Mouse (Mus musculus) heart, postnatal 0 days (tissue): ENCODE results near the gene Phip. TPM values are rescaled to one million over a fixed set of nuclear protein-coding genes. Genes with fewer than 3 reads are reported as not detected.
A peak's percentile ranks its signal among the peaks of the same experiment; 100 is the strongest.

Source experiments
- ATAC-seq: fragments of 200-750 bp; cut with Nextera tagmentation; 2 replicates; pipeline ENCODE4 v1.8.0; 2017; ENCODE audit warnings: low read depth, moderate number of reproducible peaks, moderate library complexity; ENCODE audit not compliant: insufficient read depth
- DNase-seq: peaks from one replicate; pipeline ENCODE4 v3.0.0-alpha.2; 2016; ENCODE audit warnings: low spot score
- H3K27ac ChIP-seq: fragments of 300-500 bp; sonication (generic); 2 replicates; pipeline ENCODE4 v1.5.1; 2014; ENCODE audit warnings: low read depth, mild to moderate bottlenecking
- H3K27me3 ChIP-seq: fragments of 300-500 bp; sonication (generic); 2 replicates; pipeline ENCODE4 v1.6.1; 2014; ENCODE audit warnings: low read length, mixed read lengths; ENCODE audit not compliant: control insufficient read depth, insufficient read depth
- H3K36me3 ChIP-seq: fragments of 300-500 bp; sonication (generic); replicated peaks from 2 replicates; pipeline ENCODE4 v1.6.1; 2014; ENCODE audit warnings: low read length, mixed read lengths; ENCODE audit not compliant: control insufficient read depth, insufficient read depth
- H3K4me1 ChIP-seq: fragments of 300-500 bp; sonication (generic); 2 replicates; pipeline ENCODE4 v1.6.1; 2014; ENCODE audit warnings: antibody characterized with exemption; ENCODE audit not compliant: control insufficient read depth, insufficient read depth
- H3K4me2 ChIP-seq: fragments of 300-500 bp; sonication (generic); 2 replicates; pipeline ENCODE4 v1.6.1; 2014; ENCODE audit warnings: low read depth, mild to moderate bottlenecking, low read length, moderate library complexity
- H3K4me3 ChIP-seq: fragments of 300-500 bp; sonication (generic); 2 replicates; pipeline ENCODE4 v1.5.1; 2014; ENCODE audit warnings: low read depth, low read length
- H3K9ac ChIP-seq: fragments of 300-500 bp; sonication (generic); replicated peaks from 2 replicates; pipeline ENCODE4 v1.6.1; 2014; ENCODE audit warnings: low read depth, low read length, mixed read lengths
- H3K9me3 ChIP-seq: fragments of 300-500 bp; sonication (generic); replicated peaks from 2 replicates; pipeline ENCODE4 v1.6.1; 2016; ENCODE audit warnings: low read length; ENCODE audit not compliant: control insufficient read depth
- CTCF ChIP-seq: IDR thresholded peaks from 2 replicates; pipeline ENCODE4 v1.5.1; 2016; ENCODE audit warnings: antibody characterized with exemption, control low read depth, low read depth
- EP300 ChIP-seq: IDR thresholded peaks from 2 replicates; pipeline ENCODE4 v1.6.1; 2016; ENCODE audit warnings: antibody characterized with exemption, low read depth
- WGBS: fragments of 180-500 bp; shearing (Covaris S2); extraction: QIAGEN DNeasy Blood & Tissue Kit; methylation state at CpG from one replicate; pipeline ENCODE4 v1.1.7; 2014; 5-methylcytosine and 5-hydroxymethylcytosine counted together
- polyA plus RNA-seq: library from polyadenylated mRNA; unstranded; fragments of >200 nt; fragmentation: Nextera tagmentation; extraction: Ambion mirVana; gene quantifications from 2 replicates; pipeline ENCODE4 v1.2.1, GENCODE M21; 2015
- total RNA-seq: library from RNA; depleted of rRNA; stranded (reverse); fragments of >200 nt; gene quantifications from 2 replicates; pipeline ENCODE4 v1.2.3, GENCODE M21; 2014; ENCODE audit warnings: low replicate concordance

Gene Phip
- total and polyA plus RNA-seq, 2 experiments from 2014 or later, result 26.6 to 47.6 TPM

- TF ChIP-seq EP300 (no peak), CTCF (no peak)
- Histone ChIP-seq H3K4me2 (peak overlapping the region; percentile 80), H3K27me3 (no peaks in the 10 kb centered on the region), H3K9ac (peak overlapping the region; percentile 97), H3K4me1 (peaks cover 13% of the 10 kb centered on the region), H3K9me3 (no peaks in the 10 kb centered on the region), H3K36me3 (no peaks in the 10 kb centered on the region), H3K4me3 (peak overlapping the region; percentile 100), H3K27ac (peak overlapping the region; percentile 100)
- ATAC-seq (no peak), DNase-seq (peak; percentile 51)
- 18% methylated on average over 8 of the region's 8 CpGs for WGBS
Observed at GRCm38 (mm10) chr9:82973321-82973892, 1.9 kb downstream of the Phip start.

DNA sequence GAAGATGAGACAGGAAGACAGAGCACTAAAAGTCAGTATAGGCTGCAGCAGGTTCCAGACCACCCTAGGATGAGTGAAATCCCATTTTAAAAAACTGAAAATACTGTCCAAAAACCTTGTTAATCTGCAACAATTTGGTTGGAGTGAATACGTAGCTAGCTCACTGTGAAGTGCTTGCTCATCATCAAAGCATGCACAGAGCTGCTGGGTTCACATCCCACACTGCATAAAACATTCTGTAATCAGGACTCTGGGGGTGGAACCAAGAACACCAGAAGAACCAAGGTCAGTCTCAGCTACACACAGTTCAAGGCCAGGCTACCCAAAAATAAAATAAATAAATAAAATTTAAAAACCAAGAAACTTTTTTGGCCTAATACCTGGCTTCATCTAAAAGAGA is 3.9 kb downstream of the Phip start:
- TF ChIP-seq EP300, result no peak
- TF ChIP-seq CTCF, result no peak
- no peaks in the 10 kb centered on the region for H3K36me3 ChIP-seq
- H3K9me3 ChIP-seq, result no peaks in the 10 kb centered on the region
- H3K27me3 ChIP-seq, result no peaks in the 10 kb centered on the region
- DNase-seq, result no peak
- no peak overlapping the region for H3K4me2 ChIP-seq
- no peak overlapping the region for H3K27ac ChIP-seq
- no peak overlapping the region for H3K4me3 ChIP-seq
- ATAC-seq, result no peak
- peaks cover 7% of the 10 kb centered on the region; the same call in 1 of the 2 replicates for H3K4me1 ChIP-seq
- H3K9ac ChIP-seq, result no peak overlapping the region
- 27% methylated on average over 1 of the region's 1 CpGs for WGBS

- H3K4me3 ChIP-seq, result no peak overlapping the region
- WGBS, result 83% methylated on average over 8 of the region's 8 CpGs
- H3K27ac ChIP-seq, result no peak overlapping the region
- no peak for DNase-seq
- H3K4me2 ChIP-seq, result no peak overlapping the region
- no peaks in the 10 kb centered on the region for H3K27me3 ChIP-seq
- no peak overlapping the region for H3K9ac ChIP-seq
- H3K4me1 ChIP-seq, result peaks cover 5% of the 10 kb centered on the region; the same call in 1 of the 2 replicates
- ATAC-seq, result no peak
- no peaks in the 10 kb centered on the region for H3K9me3 ChIP-seq
- TF ChIP-seq EP300 (no peak), CTCF (no peak)
- 0 out of 2 replicates have a peak, but pooled peaks cover 4% of the 10 kb centered on the region for H3K36me3 ChIP-seq
Observed at GRCm38 (mm10) chr9:82967076-82967621, 8.2 kb downstream of the Phip start.

DNA sequence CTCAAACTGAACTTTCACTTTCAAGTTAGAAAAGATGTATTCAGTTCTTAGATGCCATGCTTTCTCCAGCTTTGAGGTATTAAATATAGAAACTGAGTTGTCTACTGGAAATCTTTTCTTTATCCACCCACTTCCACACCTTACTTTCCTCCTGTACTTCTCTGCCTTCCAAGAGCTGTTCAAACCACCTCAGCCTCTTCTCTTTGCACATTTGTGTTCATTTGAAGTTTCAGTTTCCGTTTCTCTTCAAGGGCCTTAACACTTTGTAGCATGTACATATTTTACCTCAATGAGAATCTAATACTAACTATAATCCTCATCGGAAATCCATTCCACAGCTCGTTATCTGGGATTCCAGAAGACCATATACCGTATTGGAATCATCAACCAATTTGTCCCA is 11.3 kb downstream of the Phip start:
- Histone ChIP-seq H3K4me2 (no peak overlapping the region), H3K36me3 (0 out of 2 replicates have a peak, but pooled peaks cover 9% of the 10 kb centered on the region), H3K4me3 (no peak overlapping the region), H3K9ac (no peak overlapping the region), H3K27ac (no peak overlapping the region), H3K4me1 (no peaks in the 10 kb centered on the region), H3K9me3 (no peaks in the 10 kb centered on the region), H3K27me3 (no peaks in the 10 kb centered on the region)
- TF ChIP-seq CTCF, result no peak
- no peak for TF ChIP-seq EP300
- DNase-seq, result no peak
- 86% methylated on average over 4 of the region's 4 CpGs for WGBS
- no peak for ATAC-seq

- no peaks in the 10 kb centered on the region for H3K4me1 ChIP-seq
- no peak overlapping the region for H3K4me3 ChIP-seq
- no peak overlapping the region for H3K4me2 ChIP-seq
- no peak overlapping the region for H3K27ac ChIP-seq
- ATAC-seq (no peak), DNase-seq (no peak)
- H3K27me3 ChIP-seq, result no peaks in the 10 kb centered on the region
- TF ChIP-seq EP300, result no peak
- no peak for TF ChIP-seq CTCF
- WGBS, result 86% methylated on average over 2 of the region's 2 CpGs
- no peaks in the 10 kb centered on the region for H3K9me3 ChIP-seq
- peaks cover 21% of the 10 kb centered on the region for H3K36me3 ChIP-seq
- H3K9ac ChIP-seq, result no peak overlapping the region
Observed at GRCm38 (mm10) chr9:82961352-82961751, 14.0 kb downstream of the Phip start.

DNA sequence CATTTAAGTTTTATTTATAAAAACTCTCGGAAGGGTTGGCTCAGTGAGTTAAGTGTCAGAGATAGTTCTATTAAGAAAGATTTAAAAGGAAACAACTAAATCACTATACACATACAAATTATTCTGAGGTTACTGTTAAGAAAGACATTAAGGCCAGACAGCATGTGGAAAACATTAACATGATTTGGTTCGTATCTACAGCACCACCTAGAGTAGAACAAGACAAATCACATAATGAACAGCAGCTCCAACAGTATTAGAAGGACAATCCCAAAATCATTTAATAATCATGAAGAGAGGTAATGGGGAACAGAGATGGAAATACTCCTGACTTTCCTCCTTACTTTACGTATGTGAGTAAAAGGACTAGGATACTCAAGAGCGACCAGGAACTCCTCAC is 20.0 kb downstream of the Phip start:
- 76% methylated on average over 4 of the region's 4 CpGs for WGBS
- no peak overlapping the region for H3K9ac ChIP-seq
- TF ChIP-seq CTCF (peak; percentile 56), EP300 (no peak)
- ATAC-seq, result no peak
- H3K36me3 ChIP-seq, result peaks cover 34% of the 10 kb centered on the region
- DNase-seq, result no peak
- H3K4me3 ChIP-seq, result no peak overlapping the region
- 0 out of 2 replicates have a peak, but pooled peaks cover 5% of the 10 kb centered on the region for H3K9me3 ChIP-seq
- no peak overlapping the region for H3K4me2 ChIP-seq
- H3K4me1 ChIP-seq, result no peaks in the 10 kb centered on the region
- H3K27ac ChIP-seq, result no peak overlapping the region
- no peaks in the 10 kb centered on the region for H3K27me3 ChIP-seq
